Mouse (Mus musculus) frontal cortex, postnatal 36 days (tissue): ENCODE measurements at regions not wholly inside any gene's neighbourhood (a gene's known extent, or its start where the extent isn't known, plus 50 kb on each side); places are given as distances from the start of the nearest gene placed in this dataset.

Experiments used
- DNase-seq, 2 experiments: peaks; one replicate each; pipeline ENCODE4 v3.0.0; 2022; ENCODE audit warnings: low spot score in 2 of 2

DNA sequence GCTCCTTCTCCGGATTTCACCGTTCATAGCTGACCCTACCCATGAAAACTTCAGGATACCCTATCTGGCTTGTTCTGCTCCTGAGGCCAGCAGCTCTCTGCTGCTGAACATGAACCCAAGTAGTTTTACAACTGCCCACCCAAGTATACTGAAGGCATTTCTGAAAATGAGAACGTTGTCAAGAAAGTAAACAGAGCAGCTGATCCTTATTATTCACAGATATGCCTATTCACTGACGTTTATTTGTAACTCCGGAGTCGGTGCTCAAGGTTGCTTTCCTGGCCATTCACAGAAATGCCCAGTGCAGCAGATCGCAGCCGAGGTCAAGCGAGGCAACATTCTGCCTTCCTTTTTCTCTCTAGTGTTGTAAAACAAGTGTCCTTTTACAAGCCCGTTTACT lies 128.4 kb upstream of the N6amt1 start:
- DNase-seq = no peak

DNA sequence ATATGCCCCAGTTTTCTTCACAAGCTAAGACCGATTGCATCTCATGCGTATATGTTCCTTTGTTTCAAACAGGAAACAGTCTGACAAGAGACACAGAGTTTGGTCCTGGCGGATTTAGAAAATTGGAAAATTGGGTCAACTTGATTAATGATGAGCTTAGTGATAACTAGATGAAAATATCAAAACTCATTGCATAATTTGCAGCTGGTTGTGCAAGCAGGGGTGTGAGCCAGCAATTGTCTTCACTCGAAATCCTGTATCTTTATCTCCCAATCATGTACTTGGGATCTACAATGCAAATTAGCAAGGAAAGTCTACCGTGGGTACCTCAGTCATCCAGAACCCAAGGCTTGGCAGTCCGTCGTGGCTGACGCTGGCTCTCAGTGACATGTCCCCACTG lies 128.9 kb upstream of the N6amt1 start:
- DNase-seq = no peak

DNA sequence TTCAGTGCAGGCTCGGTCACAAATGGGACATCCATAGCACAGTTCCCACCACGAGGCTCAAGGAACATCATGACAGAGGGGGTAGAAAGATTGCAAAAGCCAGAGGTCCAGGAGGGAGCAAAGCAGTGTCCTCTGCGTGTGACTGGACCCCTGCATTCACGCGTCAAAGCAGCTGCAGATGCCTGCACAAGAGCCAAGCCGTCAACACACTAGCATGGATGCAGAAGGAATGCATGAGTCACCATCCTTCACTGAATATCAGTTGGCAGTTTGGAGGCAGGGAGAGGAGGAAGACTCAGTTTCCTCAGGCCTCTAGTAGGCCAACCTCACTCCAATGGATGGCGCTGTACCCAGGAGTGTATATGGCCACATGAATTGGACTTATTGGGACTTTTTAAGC lies 130.0 kb upstream of the N6amt1 start:
- DNase-seq = no peak

DNA sequence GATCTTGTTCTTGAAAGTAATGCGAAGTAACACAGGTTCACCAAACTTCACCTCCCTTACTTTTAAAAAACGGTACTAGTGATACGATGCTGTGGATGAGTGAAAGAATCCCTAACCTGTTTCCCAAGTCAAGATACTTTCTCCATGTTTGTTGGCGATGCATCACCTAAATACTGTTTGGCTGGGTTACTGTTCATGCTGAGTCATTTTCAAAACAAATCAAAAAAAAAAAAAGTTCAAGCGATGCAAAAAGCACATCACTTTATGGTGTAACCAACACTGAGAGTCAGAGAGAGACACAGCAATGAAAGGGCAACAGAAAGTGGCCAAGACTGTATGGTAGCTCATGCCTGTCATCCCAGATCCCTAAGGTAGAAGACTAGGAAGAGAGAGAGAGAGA lies 133.4 kb upstream of the N6amt1 start:
- DNase-seq = no peak

DNA sequence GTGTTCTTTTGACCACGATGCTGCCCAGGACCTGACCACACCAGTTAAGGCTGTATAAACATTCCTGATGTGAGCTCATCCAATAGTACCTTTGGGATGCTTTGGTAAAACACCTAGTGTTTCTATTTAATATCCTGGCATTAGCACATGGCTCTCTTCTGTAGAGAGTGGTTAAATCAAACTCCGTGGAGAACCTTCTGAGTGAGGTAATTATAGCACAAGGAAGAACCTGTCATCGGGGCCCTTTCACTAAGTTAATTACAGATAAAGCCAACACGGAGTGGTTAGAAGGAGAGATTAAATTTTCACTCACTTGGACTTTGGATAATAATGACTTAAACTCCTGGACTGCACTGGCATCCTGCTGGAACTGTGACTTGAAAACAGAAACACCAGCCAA lies 133.8 kb upstream of the N6amt1 start:
- no peak for DNase-seq

DNA sequence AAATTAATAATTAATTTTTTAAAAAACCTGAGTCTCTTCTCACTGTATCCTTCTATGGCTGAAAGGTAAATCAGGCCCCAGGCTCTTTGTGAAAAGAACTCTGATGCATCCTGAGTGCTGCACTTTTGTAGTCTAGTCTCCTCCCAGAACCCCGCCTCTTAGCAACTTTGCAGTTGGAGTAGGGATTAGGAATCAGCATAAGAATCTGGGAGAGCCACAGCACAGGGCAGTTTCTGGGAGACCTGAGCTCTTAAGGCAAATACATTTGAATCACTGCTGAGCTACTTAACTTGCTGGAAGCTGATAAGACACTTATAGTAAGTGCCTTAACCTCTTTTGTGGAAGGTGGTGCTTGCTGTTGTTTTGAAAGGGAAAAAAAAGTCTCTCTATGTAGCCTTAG lies 146.1 kb upstream of the N6amt1 start:
- DNase-seq = no peak

DNA sequence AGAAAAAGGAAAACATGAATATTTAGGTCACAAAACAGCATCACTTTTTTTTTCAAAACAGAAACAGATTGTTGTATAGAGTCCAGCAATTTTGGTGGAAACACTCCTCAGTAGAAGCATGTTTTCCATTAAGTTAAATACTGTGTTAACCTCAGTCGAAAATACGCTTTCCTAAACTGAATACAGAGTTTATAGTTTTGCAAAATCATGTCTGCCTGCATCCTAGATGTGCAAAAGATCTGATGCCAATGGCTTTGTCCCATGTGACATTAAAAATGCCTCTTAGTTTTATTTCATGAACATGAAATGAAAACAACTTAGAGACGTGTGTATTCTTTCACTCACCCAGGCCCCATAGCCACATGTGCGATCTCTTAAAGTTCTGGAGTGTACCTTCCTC lies 163.5 kb upstream of the N6amt1 start:
- DNase-seq = no peak

DNA sequence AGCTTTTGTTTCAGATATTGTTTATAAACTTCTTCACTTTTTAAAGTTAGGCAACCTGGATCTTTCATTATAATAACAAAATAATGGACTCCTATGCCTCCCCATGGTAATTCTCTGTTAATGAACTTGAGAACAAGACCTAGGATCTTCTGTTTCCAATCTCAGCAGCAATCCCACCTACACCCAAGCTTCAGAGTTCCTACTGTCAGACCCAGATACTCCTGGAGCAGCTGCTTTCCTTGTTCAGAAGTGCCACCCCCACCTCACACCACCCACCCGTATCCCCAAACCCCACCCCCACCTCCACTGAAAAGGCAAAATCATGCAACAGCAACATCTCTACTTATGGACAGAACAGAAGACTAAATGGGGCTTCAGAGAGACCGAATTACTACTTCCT lies 165.2 kb upstream of the N6amt1 start:
- DNase-seq = no peak

DNA sequence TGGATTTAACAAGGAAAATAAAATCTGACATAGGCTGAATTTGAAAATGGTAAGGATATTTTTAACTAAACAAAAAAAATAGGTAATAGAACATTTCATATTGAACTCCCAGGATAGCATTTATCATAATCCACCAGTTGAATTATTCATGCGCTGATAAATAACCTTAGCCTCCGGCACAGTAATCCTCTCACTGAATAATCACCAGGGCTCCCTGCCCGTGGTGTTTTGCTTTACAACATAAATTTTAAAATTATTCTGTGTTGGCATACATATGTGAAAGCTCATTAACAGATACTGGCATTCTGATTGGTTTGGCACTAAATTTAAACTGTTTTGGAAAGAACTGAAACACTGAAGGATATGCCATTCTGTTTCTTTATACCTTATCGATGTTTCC lies 181.6 kb upstream of the N6amt1 start:
- DNase-seq = no peak

DNA sequence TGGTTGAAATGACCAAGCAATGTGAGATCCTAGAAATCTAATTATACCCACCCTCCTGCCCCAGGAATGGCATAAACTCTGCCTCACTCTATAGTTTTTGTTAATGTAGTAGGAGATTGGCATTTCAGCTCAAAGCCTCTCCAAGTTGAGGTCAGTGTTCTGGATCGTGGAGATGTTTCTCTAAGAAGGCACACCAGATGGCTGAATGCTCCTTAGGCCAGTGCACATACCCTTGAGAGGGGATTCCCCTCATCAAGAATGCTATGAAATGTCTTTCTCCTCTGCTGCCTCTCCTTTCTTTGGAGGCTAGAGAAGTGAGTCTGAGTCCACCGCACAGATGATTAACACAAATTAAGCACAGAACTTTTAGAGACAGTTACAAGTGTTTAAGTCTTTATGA lies 214.7 kb upstream of the N6amt1 start:
- DNase-seq = no peak

DNA sequence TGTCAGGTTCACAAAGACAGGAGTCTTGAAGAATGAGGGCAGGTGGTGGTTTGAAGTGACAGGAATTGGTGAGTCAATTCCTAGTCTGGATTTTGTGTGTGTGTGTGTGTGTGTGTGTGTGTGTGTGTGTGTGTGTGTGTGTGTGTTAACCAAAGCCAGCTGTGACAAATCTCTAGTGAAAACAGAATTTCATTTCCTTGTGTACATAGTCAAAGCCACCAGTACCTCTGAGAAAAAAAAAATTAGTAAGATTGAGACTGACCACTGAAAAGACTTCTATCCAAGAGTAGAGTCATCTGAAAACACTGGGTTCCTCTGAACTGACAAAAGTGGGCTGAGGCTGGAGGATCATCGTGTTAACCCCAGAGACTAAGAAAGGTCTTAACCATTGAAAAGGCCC lies 217.5 kb upstream of the N6amt1 start:
- DNase-seq = no peak

DNA sequence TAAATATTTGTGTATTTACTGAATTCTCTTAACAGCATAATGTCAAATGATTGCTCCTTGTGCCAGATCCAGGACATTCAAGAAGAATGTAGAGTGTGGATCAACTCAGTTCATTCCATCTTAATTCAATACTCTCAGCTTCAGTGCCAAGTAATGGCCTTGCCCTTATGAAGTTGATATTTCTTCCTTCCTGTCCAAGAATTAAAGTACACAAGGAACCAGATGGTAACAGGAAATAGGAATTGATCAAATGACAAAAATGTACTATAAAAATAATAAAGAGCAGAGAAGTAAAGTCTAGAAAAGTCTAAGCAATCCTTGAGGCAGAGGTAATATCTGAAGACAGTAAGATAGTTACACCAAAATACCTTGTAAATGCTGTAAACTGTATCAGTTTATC lies 219.5 kb upstream of the N6amt1 start:
- no peak for DNase-seq

DNA sequence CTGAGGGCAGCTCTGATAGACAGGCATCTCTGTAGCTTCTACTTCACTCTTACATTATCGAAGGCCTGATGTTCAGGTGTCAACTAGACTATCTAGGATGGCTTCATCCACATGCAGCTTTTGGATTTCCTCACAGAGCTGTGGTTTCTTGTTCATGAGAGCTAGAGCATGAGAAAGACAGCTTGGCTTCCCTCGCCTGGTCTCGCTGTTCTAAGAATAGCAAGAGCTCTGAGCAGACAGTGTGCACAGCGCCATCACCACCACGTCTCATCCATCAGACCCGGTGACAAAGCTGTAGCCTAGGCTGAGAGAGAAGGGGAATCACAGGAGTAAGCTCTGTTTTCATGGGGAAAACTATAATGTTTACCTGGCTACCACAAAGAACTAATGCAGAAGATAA lies 220.1 kb upstream of the N6amt1 start:
- peak in 1 of 2 experiments; percentile 30 for DNase-seq

DNA sequence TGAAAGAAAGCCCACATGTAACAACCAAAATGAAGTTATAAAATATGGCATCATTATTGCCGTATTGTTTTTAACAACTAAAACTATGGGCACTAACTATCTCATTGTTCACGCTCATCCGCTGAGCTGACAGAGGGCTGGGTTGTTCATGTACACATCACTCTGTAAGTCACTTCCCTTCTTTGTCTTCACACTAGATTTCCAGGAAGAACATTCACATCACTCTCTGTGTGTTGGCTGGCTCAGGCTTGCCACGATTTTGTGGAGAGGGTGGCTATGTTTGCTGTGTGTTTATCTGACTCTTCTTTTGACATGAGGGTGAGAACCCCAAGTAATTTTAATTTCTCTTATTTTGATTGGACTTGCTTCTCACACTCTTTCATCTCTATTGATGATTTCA lies 221.9 kb upstream of the N6amt1 start:
- DNase-seq = no peak

DNA sequence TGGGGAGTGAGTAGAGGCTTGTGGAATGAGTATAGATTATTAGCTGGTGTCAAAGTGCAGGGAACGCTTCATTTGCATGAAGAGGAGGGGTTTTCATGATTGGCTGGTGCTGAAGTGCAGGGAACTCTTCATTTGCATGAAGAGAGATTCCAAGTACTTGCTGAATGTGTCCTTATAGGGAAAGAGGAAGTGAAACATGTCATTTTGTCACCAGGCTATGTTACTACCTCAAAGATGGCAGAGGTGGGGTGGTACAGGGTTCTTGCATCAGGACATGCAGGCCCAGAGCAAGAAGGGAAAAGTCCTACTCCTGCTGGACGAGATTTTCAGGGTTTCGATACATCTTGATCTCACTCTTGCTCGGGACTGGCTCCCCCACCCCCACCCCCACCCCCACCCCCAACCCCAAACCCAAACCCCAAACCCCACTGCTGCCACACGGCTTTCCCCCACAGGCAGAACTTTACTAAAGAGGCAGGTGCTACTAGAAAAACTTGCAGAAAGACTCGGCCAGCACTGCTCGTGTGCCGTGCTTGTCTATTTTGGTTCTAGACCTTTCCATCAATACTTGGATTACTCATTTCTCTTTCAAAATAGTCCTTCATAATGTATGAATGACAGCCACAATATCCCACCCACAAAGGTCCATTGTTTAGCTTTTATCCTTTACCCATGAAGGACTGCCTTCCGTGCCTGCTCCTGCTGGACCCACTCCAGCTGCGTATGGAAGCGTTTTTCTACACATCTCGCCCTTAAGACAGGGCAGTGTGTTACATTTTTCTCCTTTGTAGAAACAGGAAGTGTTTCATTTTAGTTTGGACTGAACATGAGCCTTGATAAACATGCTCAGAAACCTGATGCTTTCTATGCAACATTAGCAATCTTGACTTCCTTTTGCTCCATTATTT lies 223.0 kb upstream of the N6amt1 start:
- no peak for DNase-seq

DNA sequence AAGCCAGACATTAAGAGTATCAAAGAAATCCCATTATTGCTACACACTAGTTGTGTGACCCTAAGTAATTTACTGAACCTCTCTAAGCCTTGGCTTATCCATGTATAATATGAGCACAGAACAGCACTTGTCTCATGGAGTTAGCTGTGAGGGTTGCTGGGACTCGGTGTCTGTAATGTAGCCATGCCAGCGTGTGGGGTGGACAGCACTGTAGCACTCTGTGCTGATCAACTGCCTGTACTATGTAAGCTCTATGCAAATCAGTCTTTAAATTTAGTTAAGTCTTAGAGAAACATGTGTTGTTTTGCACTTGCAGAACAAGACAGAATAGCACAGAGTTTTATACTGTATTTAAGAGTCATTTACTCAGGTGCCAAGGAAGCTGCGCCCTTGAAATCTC lies 225.0 kb upstream of the N6amt1 start:
- no peak for DNase-seq

DNA sequence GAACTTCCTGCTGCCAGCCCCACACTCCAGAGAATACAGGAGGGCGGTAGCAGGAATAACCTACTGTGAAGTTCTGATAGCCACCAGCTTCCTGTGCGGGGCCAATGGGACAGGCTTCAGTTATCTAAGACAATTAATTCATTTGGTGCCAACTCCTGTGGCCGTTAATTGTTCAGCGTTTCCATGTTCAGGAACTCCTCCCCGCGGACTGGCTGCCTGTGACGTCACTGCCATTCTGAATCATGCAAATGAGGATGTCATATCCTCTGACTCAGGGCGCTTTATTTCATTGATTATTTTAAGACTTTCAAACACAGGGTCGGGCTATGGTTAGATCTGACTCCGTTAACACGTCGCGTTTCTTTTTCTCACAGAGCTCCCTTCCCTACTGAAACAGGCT lies 225.8 kb upstream of the N6amt1 start:
- peak; percentile 45 to 49 for DNase-seq

DNA sequence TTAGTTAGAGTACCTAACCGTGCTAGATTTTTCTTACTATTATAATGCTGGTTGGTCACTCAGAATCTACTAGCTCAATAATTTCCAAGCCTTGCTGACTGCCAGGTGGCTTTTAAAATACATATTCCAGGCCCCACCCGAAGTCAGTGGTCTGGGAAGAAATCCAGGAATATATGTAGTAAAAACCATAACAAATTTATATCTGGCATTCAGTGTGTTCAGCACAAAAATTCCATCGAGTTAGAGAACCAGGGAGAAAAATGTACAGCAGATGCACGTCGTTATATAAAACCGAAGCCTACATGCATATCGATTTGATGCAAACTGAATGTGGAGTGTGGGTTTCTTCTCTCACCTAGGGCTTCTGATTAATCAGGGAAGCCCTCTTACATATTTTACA lies 229.5 kb upstream of the N6amt1 start:
- DNase-seq = peak in 1 of 2 experiments; percentile 37

DNA sequence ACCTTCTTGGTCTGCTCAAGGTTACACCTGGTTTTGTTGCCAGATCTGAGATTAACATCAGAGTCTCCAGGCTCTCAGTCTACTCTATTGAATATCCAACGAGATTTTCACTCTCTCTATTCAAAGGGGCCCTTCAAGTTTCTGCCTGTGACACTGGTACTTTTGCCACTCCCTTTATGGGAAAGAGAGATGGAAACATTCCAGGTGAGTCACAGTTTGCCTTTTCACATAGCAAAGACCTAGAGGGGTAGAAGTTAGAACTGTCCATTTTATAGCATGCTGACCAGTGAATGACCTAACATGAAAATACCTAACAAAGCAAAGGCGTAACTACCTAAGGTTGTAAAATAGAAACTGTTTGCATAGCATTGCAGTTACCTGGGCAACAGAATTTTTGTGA lies 250.4 kb upstream of the N6amt1 start:
- DNase-seq = no peak

DNA sequence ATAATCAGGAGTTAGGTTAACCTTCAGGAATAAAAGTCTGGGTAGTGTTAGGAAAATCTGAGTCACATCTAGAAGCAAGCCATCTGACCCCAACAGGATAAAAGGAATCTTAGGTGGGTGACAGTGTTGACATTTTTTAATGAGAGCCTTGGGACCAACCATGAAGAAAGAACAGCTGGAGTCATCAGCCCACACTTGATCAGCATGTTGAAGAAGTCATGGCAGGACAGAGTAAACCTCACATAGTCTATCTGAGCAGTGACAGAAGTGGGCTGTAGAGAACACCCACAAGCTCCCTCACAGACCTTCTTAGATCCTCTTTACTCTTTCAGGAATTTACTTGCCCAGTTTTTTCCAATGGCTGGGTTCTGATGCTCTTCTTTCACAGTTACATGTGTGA lies 251.9 kb upstream of the N6amt1 start:
- DNase-seq = no peak

DNA sequence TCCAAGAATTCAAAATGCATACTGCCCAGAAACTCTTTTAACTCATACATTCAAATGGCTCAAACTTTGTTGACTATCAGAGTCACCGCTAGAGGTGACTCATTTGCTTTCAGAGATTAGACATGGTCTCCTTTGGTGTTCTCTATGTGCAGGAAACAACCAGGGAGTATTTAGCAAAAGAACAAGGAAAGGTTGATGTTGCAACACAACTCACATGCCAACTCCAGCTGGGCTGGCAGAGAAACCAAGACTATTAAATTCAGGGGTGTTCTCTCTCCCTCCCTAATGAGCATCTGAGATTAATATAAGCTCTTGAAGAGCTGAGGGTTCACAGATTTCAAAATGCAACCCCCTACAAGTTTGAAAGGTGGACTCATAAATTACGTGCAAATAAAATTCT lies 262.0 kb upstream of the N6amt1 start:
- no peak for DNase-seq

DNA sequence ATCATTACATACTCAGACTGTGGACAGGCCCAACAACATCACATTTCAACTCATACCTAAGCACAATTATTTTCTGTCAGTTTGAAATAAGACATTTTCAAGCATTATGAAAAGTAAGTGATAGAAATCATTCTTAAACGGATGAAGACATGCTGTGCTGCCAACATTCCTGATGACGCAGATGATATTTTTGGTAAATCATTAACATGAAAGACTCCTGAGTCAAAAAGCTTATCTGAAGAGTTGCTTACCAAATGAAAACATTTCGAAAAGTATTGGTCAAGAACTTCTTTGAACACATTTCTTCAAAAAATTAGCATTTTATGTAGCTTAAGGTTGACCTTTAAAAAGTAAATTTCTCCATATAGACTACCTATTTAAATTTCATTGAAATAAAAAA lies 264.7 kb upstream of the N6amt1 start:
- DNase-seq = no peak

DNA sequence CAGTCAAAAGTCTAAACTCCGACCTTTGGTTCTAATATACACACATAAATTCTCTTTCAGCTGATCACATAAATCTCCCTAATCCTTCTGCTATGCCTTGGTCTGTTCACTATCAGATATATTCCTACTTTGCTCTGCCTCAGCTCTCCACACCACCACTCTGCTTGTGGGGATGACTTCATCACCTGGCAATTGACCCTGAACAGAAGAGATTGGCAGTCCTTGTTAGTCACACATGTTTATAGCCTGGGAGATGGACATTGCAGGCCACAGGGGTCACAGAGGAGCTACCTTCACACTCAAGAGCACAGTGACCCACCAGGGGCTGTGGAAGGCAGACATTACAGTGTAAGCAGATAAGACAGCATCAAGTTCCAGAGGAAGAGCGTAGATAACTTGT lies 270.5 kb upstream of the N6amt1 start:
- DNase-seq = no peak

DNA sequence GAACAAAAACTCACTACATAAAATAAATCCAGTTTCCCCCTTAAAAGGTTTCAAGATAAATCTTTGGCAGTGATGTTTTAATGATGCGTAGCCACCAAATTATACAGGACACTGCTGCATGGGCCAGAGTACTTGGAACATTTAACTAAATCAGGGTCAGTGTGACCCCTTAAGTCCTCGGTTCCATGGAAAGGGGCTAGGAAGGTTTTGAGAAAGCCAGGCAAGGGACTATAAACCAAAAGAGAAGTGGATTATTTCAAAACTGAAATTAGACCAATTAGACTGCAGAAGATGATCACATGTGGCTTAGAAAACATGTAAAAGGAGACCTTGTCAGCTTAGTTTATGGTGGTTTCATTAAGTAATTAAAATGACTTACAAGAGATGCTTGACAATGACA lies 276.6 kb upstream of the N6amt1 start:
- no peak for DNase-seq
